Mouse (Mus musculus) cerebellum, postnatal 36 days (tissue): ENCODE measurements around the gene Farsa.
A peak's percentile ranks its signal among the peaks of the same experiment; 100 is the strongest.
"Not testable (repeated sequence)": the region's sequence is repeated elsewhere in the genome, so short reads cannot be mapped to it uniquely, and the experiment has no call there.

Source experiments
- DNase-seq, 2 experiments: peaks; one replicate each; pipeline ENCODE4 v3.0.0; 2021 to 2022; ENCODE audit warnings: mixed read lengths in 2 of 2

The Farsa gene

GRCm38 (mm10) chr8:84874339-84874738, 17.6 kb downstream of the Farsa start:
- no peak for DNase-seq

- peak; percentile 82 for DNase-seq
These were observed 20.7 kb downstream of the Farsa start for GRCm38 (mm10) chr8:84877297-84878035.

GRCm38 (mm10) chr8:84878915-84879314, 22.1 kb downstream of the Farsa start:
- no peak for DNase-seq

GRCm38 (mm10) chr8:84884728-84885127, 27.9 kb downstream of the Farsa start:
- DNase-seq = no peak

GRCm38 (mm10) chr8:84888280-84888679, 31.5 kb downstream of the Farsa start:
- no peak for DNase-seq

- DNase-seq = no peak
These were observed 32.4 kb downstream of the Farsa start for GRCm38 (mm10) chr8:84889141-84889540.

GRCm38 (mm10) chr8:84892993-84893708, 36.4 kb downstream of the Farsa start:
- DNase-seq = no peak

GRCm38 (mm10) chr8:84893709-84894134, 36.9 kb downstream of the Farsa start, which contains the start of gene Gcdh:
Gene Gcdh, minus strand, starts transcription at chr8:84893921.
- peak; percentile 90 to 92 for DNase-seq

- no peak for DNase-seq
These were observed 39.2 kb downstream of the Farsa start for GRCm38 (mm10) chr8:84895963-84896362.

GRCm38 (mm10) chr8:84901071-84901470, 44.3 kb downstream of the Farsa start:
- DNase-seq = no peak

GRCm38 (mm10) chr8:84901752-84902151, 45.0 kb downstream of the Farsa start, which contains the start of gene Klf1:
Gene Klf1, plus strand, starts transcription at chr8:84901928.
- no peak for DNase-seq

GRCm38 (mm10) chr8:84902367-84902919, 45.7 kb downstream of the Farsa start:
- DNase-seq = no peak

- peak; percentile 98 for DNase-seq
These were observed 46.3 kb downstream of the Farsa start for GRCm38 (mm10) chr8:84902920-84903661.

- DNase-seq = no peak
These were observed 47.6 kb downstream of the Farsa start for GRCm38 (mm10) chr8:84904351-84904750.

GRCm38 (mm10) chr8:84907037-84907436, 50.2 kb downstream of the Farsa start:
- DNase-seq = no peak

- DNase-seq = no peak
These were observed 50.7 kb downstream of the Farsa start for GRCm38 (mm10) chr8:84907493-84907892.

GRCm38 (mm10) chr8:84907979-84908378, 51.2 kb downstream of the Farsa start:
- not testable (repeated sequence) for DNase-seq

GRCm38 (mm10) chr8:84908421-84909161, 51.8 kb downstream of the Farsa start, which contains the start of gene Dnase2a:
Gene Dnase2a, plus strand, starts transcription at chr8:84908560.
- DNase-seq = peak; percentile 74 to 80

- peak in 1 of 2 experiments; percentile 15 for DNase-seq
These were observed 52.5 kb downstream of the Farsa start for GRCm38 (mm10) chr8:84909162-84909767.

GRCm38 (mm10) chr8:84909949-84910348, 53.2 kb downstream of the Farsa start:
- DNase-seq = no peak

- DNase-seq = peak; percentile 79 to 80
These were observed 53.8 kb downstream of the Farsa start for GRCm38 (mm10) chr8:84910551-84910950.

GRCm38 (mm10) chr8:84911854-84912253, 55.1 kb downstream of the Farsa start:
- peak in 1 of 2 experiments; percentile 12 for DNase-seq
